Mouse (Mus musculus) liver, postnatal 0 days (tissue): ENCODE measurements around the gene A630023A22Rik.

Experiments used
- CTCF ChIP-seq: sonication (generic); IDR thresholded peaks from 2 replicates; pipeline ENCODE4 v1.5.1; 2016; ENCODE audit warnings: antibody characterized with exemption, low read depth
- EP300 ChIP-seq: IDR thresholded peaks from 2 replicates; pipeline ENCODE4 v1.6.1; 2016; ENCODE audit warnings: antibody characterized with exemption, low read depth, mild to moderate bottlenecking

DNA sequence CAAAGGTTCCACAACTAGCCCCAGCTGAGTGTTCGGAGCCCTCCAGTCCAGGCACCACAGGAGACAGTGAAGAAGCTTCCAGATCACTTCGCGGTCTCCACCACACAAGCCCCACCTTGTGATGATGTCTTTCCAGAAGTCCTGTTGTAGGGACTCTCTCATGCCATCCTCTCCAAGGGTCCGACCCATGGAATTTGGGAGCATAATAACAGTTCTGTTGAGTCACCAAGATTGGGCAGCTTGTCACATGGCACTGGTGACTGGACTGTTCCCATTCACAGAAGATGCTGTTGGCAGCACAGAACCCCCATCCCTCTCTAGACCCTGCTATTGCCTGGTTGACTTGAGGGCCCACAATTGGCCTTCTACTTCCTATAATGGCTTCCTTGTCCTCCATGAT, 86.2 kb downstream of the A630023A22Rik start, which contains the start of gene Gm5460:
- no peak for TF ChIP-seq CTCF
- no peak for TF ChIP-seq EP300
